Mouse (Mus musculus) bone marrow, adult 2 months (tissue): ENCODE measurements around the gene Enpp7. TPM values are rescaled to one million over a fixed set of nuclear protein-coding genes. Genes with fewer than 3 reads are reported as not detected.

Experiments
- H3K27ac ChIP-seq: fragments of 200-500 bp; 2 replicates; pipeline ENCODE4 v1.5.1; 2012; ENCODE audit warnings: low read depth, mild to moderate bottlenecking, control low read depth, inconsistent platforms, low read length; ENCODE audit not compliant: control insufficient read depth, poor library complexity, insufficient read depth
- H3K4me1 ChIP-seq: fragments of 200-500 bp; 2 replicates; pipeline ENCODE4 v1.6.1; 2011; ENCODE audit warnings: low read length; ENCODE audit not compliant: control insufficient read depth, insufficient read depth
- H3K4me3 ChIP-seq: fragments of 200-500 bp; replicated peaks from 2 replicates; pipeline ENCODE3; 2011; ENCODE audit warnings: mild to moderate bottlenecking, low read depth, low read length, control low read depth; ENCODE audit not compliant: control insufficient read depth
- CTCF ChIP-seq: fragments of 200-500 bp; IDR thresholded peaks from 2 replicates; pipeline ENCODE4 v1.5.1; 2011; ENCODE audit warnings: low read length, control low read depth; ENCODE audit not compliant: control insufficient read depth, insufficient read depth
- POLR2A ChIP-seq: fragments of 200-500 bp; IDR thresholded peaks from 2 replicates; pipeline ENCODE4 v1.6.1; 2011; ENCODE audit warnings: low read depth, mild to moderate bottlenecking, control low read depth, low read length, borderline replicate concordance; ENCODE audit not compliant: control insufficient read depth
- WGBS: fragments of 180-500 bp; shearing (Covaris S2); methylation state at CpG from one replicate; pipeline ENCODE4 v1.1.7; 2018; 5-methylcytosine and 5-hydroxymethylcytosine counted together
- polyA plus RNA-seq: library from polyadenylated mRNA; stranded (reverse); fragments of >200 nt; gene quantifications from 2 replicates; pipeline ENCODE4 v1.2.4, GENCODE M21; 2011; ENCODE audit warnings: low replicate concordance; ENCODE audit not compliant: missing spikeins, insufficient read depth, insufficient read length

Gene Enpp7
- polyA plus RNA-seq, 1 experiment = not detected

GRCm38 (mm10) chr11:118963926-118964325 is 24.1 kb upstream of the Enpp7 start:
- Histone ChIP-seq H3K4me1 (no peaks in the 10 kb centered on the region), H3K27ac (no peak overlapping the region), H3K4me3 (no peak overlapping the region)
- 75% methylated on average over 5 of the region's 5 CpGs for WGBS
- TF ChIP-seq POLR2A (no peak), CTCF (no peak)

GRCm38 (mm10) chr11:118965078-118965477 is 22.9 kb upstream of the Enpp7 start:
- no peak overlapping the region for H3K4me3 ChIP-seq
- no peaks in the 10 kb centered on the region for H3K4me1 ChIP-seq
- WGBS = 68% methylated on average over 7 of the region's 7 CpGs
- H3K27ac ChIP-seq = no peak overlapping the region
- TF ChIP-seq CTCF = no peak
- no peak for TF ChIP-seq POLR2A

DNA sequence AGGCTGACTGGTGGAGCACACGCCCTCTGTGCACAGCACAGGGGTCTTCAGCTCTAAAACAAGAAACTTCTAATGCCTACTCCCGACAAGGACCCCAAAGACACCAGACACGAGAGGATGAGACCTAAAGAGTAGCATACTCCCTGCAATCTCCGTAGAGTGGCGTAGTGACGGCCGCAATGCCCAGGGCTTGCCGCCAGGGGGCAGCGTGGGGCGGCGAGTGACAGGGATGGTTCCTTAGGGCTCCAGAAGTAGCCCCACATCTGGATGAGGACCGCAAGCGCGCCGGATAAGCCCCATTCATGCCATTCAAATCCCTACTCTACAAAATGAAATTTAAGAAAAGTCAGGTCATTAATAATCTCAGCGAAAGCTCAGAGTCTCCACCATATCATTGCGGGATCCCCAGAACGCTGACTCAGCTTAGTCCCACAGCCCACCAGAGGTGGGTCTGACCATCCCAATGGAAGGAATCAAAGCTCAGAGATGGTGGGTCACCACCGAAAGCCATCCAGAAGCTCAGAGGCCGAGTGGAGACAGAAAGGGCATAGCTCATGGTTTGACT is 16.4 kb upstream of the Enpp7 start:
- WGBS = 30% methylated on average over 20 of the region's 20 CpGs
- TF ChIP-seq POLR2A (no peak), CTCF (peak; percentile 82)
- no peak overlapping the region for H3K27ac ChIP-seq

DNA sequence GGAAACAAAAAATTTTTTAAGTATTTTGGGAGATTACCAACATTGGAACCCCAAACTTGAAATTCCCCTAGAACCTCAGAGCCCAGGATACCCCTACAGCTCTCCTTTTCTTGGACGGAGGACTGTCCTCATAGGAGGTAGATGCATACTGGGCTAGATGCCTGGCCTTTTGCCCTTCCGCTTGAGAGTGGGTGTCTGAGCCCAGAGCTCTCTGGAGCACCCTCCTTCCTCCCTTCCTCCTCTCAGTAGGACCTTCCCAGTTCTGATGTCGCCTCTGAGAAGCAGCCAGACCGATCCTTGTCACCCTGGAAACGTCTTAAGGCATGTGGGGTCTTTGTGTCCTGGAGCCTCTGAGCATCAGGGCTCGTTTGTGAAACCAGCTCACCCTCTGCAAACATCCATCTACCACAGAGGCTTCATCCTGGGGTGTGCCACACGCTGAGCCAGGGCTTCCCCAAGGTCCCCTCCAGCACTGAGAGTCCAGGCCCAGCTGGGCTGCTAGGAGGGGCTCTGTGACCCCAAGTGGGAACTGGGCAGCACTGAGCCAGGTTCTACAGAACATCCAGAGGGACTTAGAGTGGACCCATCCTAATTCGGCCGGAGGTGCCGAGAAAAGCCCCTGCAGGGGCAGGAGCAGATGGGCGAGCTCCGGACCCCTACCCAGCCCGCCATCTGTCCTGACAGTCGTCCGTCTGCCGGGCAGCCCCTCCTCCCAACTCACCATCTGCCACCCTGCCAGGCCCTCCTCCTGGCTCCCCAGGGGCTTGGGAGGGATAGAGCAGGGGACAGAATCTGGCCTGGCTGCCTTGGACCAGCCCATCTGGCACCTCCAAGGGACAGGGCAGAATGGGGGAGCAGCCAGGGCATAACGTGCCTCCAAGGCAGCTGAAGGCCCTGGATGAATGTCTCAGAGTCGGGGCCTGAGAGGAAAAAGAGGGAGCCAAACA is 15.3 kb upstream of the Enpp7 start:
- Histone ChIP-seq H3K4me3 (no peak overlapping the region), H3K4me1 (no peaks in the 10 kb centered on the region; the same call in 1 of the 2 replicates), H3K27ac (no peak overlapping the region)
- WGBS = 52% methylated on average over 18 of the region's 18 CpGs
- TF ChIP-seq CTCF = no peak
- TF ChIP-seq POLR2A = no peak

More for the DNA sequence above, 16.4 kb upstream of the Enpp7 start:
- H3K4me3 ChIP-seq = no peak overlapping the region
- H3K4me1 ChIP-seq = no peaks in the 10 kb centered on the region; the same call in 1 of the 2 replicates

DNA sequence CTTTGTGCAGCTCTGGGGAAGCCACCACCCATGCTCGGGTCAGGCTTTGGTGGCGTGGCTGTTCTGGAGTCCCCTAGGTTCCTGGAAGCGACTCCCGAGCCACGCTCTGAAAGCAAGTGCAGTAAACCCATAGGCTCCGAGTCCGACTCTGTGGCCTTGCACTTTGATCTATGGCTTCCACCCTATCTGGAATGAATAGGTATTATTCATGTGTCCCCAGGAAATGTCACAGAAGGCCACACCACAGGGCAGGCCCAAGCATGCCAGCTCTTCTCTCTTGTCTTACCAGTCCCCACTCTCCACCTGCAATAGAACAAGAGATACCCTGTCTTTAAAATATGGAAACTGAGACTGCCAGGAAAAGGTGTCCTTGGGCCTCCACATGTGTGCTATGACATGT is 13.6 kb upstream of the Enpp7 start:
- 80% methylated on average over 7 of the region's 7 CpGs for WGBS

DNA sequence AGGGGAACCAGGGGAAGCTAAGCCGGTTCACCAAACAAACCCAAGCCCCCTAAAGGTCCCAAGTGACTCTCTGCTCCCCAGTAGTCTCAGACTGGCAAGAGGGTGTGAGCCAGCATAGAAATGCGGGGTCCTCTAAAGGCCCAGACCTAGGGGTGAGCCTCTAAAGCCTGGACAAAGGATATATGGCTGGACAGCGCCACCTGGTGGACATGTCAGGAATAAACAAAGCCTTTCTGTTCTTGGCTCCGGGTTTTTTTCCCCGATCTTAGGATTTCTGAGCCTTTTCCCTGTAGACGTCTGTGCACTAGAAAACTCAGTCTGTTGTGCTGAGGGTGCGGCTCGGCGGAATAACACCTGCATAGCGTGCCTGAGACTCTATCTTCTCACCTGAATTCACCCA is 12.6 kb upstream of the Enpp7 start:
- Histone ChIP-seq H3K27ac (no peak overlapping the region), H3K4me3 (no peak overlapping the region), H3K4me1 (no peaks in the 10 kb centered on the region; the same call in 1 of the 2 replicates)
- WGBS = 3% methylated on average over 10 of the region's 10 CpGs
- TF ChIP-seq POLR2A (no peak), CTCF (peak; percentile 69)

More for the DNA sequence above, 13.6 kb upstream of the Enpp7 start:
- no peak overlapping the region for H3K4me3 ChIP-seq
- no peaks in the 10 kb centered on the region; the same call in 1 of the 2 replicates for H3K4me1 ChIP-seq
- H3K27ac ChIP-seq = no peak overlapping the region
- no peak for TF ChIP-seq POLR2A
- TF ChIP-seq CTCF = no peak

DNA sequence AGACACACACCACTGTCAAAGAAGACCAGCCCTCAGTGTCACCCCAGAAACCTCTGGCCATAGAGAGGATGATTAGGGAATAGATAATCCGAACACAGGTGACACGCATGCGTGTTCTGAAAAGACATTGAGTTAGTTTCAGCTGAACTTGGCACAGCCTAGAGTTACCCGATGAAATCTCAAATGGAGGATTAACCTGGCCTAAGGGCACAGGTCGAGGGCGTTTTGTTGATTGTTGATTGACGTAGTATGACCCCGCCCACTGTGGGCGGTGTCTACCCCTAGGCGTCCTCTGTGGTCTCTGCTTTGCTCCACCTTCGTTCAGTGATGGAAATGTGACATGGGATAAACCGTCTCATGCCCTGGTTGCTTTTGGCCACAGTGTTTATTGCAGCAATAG is 12.1 kb upstream of the Enpp7 start:
- H3K27ac ChIP-seq = no peak overlapping the region
- H3K4me3 ChIP-seq = no peak overlapping the region
- 14% methylated on average over 12 of the region's 12 CpGs for WGBS
- no peaks in the 10 kb centered on the region; the same call in 1 of the 2 replicates for H3K4me1 ChIP-seq
- TF ChIP-seq POLR2A (no peak), CTCF (no peak)

DNA sequence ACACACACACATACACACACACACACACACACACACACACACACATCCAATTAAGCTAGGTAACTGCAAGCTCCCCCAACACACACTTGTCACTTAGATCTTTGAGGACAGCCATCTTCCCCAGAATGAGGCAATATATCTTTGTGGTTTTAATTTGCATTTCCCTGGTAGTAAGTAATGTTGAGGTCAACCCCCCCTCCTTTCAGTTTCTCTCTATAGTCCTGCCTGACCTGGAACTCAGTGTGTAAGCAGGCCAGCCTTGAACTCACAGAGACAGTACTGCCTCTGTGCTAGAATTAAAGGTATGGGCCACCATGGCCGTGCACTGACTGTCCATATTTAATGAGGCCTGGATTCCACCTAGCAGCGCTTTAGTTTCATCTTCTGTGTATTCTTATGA is 7.6 kb upstream of the Enpp7 start:
- Histone ChIP-seq H3K4me1 (no peaks in the 10 kb centered on the region; the same call in 1 of the 2 replicates), H3K27ac (no peak overlapping the region), H3K4me3 (no peak overlapping the region)
- TF ChIP-seq POLR2A = no peak
- no peak for TF ChIP-seq CTCF
- 40% methylated on average over 2 of the region's 2 CpGs for WGBS
